Mouse (Mus musculus): ENCODE measurements around the gene Myo1e. TPM values are rescaled to one million over a fixed set of nuclear protein-coding genes. Genes with fewer than 3 reads are reported as not detected.

The Myo1e gene
- total and polyA plus RNA-seq, 2 experiments: 11.2 to 25.1 TPM

GRCm38 (mm10) chr9:70331727-70332335 is 124.7 kb downstream of the Myo1e start:
- peaks cover 46% of the 10 kb centered on the region for H3K36me3 ChIP-seq (ENCODE audit: control insufficient read depth, insufficient read depth, low read length)
- no peak overlapping the region for H3K9ac ChIP-seq (ENCODE audit: low read depth, low read length)
- H3K4me3 ChIP-seq (ENCODE audit: insufficient read depth, low read depth, low read length): no peak overlapping the region
- TF ChIP-seq POLR2A (IDR thresholded peaks at IDR 0.05; ENCODE audit: extremely low read depth, insufficient read depth, low read length): no peak
- no peak for TF ChIP-seq CTCF (IDR thresholded peaks at IDR 0.05; ENCODE audit: low read depth, low read length)
- H3K27ac ChIP-seq (replicated peaks; ENCODE audit: insufficient read depth, low read depth, low read length): no peak overlapping the region
- 88% methylated on average over 11 of the region's 11 CpGs for WGBS
- H3K27me3 ChIP-seq (ENCODE audit: control insufficient read depth, insufficient read depth, low read length): no peaks in the 10 kb centered on the region
- no peaks in the 10 kb centered on the region for H3K79me2 ChIP-seq (ENCODE audit: control insufficient read depth, insufficient read depth, low read length)
- H3K4me1 ChIP-seq (ENCODE audit: control insufficient read depth, insufficient read depth, low read length): no peaks in the 10 kb centered on the region
- peak; percentile 26 for DNase-seq (ENCODE audit: extremely low read depth, low read depth, low spot score)

GRCm38 (mm10) chr9:70338391-70338790 is 131.2 kb downstream of the Myo1e start:
- H3K36me3 ChIP-seq (ENCODE audit: control insufficient read depth, insufficient read depth, low read length): peaks cover 73% of the 10 kb centered on the region
- H3K4me3 ChIP-seq (ENCODE audit: insufficient read depth, low read depth, low read length): no peak overlapping the region
- no peak for TF ChIP-seq POLR2A (IDR thresholded peaks at IDR 0.05; ENCODE audit: extremely low read depth, insufficient read depth, low read length)
- TF ChIP-seq CTCF (IDR thresholded peaks at IDR 0.05; ENCODE audit: low read depth, low read length): no peak
- no peaks in the 10 kb centered on the region for H3K27me3 ChIP-seq (ENCODE audit: control insufficient read depth, insufficient read depth, low read length)
- H3K79me2 ChIP-seq (ENCODE audit: control insufficient read depth, insufficient read depth, low read length): no peaks in the 10 kb centered on the region
- no peaks in the 10 kb centered on the region for H3K4me1 ChIP-seq (ENCODE audit: control insufficient read depth, insufficient read depth, low read length)
- no peak overlapping the region for H3K9ac ChIP-seq (ENCODE audit: low read depth, low read length)
- H3K27ac ChIP-seq (replicated peaks; ENCODE audit: insufficient read depth, low read depth, low read length): no peak overlapping the region
- WGBS: 97% methylated on average over 7 of the region's 7 CpGs
- DNase-seq (ENCODE audit: extremely low read depth, low read depth, low spot score): no peak

GRCm38 (mm10) chr9:70338894-70339293 is 131.7 kb downstream of the Myo1e start:
- no peak overlapping the region for H3K4me3 ChIP-seq (ENCODE audit: insufficient read depth, low read depth, low read length)
- H3K4me1 ChIP-seq (ENCODE audit: control insufficient read depth, insufficient read depth, low read length): no peaks in the 10 kb centered on the region
- no peak overlapping the region for H3K27ac ChIP-seq (replicated peaks; ENCODE audit: insufficient read depth, low read depth, low read length)
- H3K27me3 ChIP-seq (ENCODE audit: control insufficient read depth, insufficient read depth, low read length): no peaks in the 10 kb centered on the region
- peaks cover 73% of the 10 kb centered on the region for H3K36me3 ChIP-seq (ENCODE audit: control insufficient read depth, insufficient read depth, low read length)
- H3K79me2 ChIP-seq (ENCODE audit: control insufficient read depth, insufficient read depth, low read length): no peaks in the 10 kb centered on the region
- no peak for TF ChIP-seq POLR2A (IDR thresholded peaks at IDR 0.05; ENCODE audit: extremely low read depth, insufficient read depth, low read length)
- no peak for TF ChIP-seq CTCF (IDR thresholded peaks at IDR 0.05; ENCODE audit: low read depth, low read length)
- DNase-seq (ENCODE audit: extremely low read depth, low read depth, low spot score): no peak
- no peak overlapping the region for H3K9ac ChIP-seq (ENCODE audit: low read depth, low read length)

GRCm38 (mm10) chr9:70349274-70349673 is 142.1 kb downstream of the Myo1e start:
- 91% methylated on average over 2 of the region's 2 CpGs for WGBS

GRCm38 (mm10) chr9:70351570-70352277 is 144.6 kb downstream of the Myo1e start:
- H3K9ac ChIP-seq (ENCODE audit: low read depth, low read length): no peak overlapping the region
- TF ChIP-seq CTCF (IDR thresholded peaks at IDR 0.05; ENCODE audit: low read depth, low read length): no peak
- H3K36me3 ChIP-seq (ENCODE audit: control insufficient read depth, insufficient read depth, low read length): peaks cover 36% of the 10 kb centered on the region
- DNase-seq (ENCODE audit: extremely low read depth, low read depth, low spot score): no peak
- 77% methylated on average over 8 of the region's 8 CpGs for WGBS
- H3K79me2 ChIP-seq (ENCODE audit: control insufficient read depth, insufficient read depth, low read length): no peaks in the 10 kb centered on the region
- no peak overlapping the region for H3K4me3 ChIP-seq (ENCODE audit: insufficient read depth, low read depth, low read length)
- no peaks in the 10 kb centered on the region for H3K27me3 ChIP-seq (ENCODE audit: control insufficient read depth, insufficient read depth, low read length)
- no peak overlapping the region for H3K27ac ChIP-seq (replicated peaks; ENCODE audit: insufficient read depth, low read depth, low read length)
- H3K4me1 ChIP-seq (ENCODE audit: control insufficient read depth, insufficient read depth, low read length): no peaks in the 10 kb centered on the region

More at GRCm38 (mm10) chr9:70349274-70349673, 142.1 kb downstream of the Myo1e start:
- Histone ChIP-seq H3K27me3 (ENCODE audit: control insufficient read depth, insufficient read depth, low read length) (no peaks in the 10 kb centered on the region), H3K27ac (replicated peaks; ENCODE audit: insufficient read depth, low read depth, low read length) (no peak overlapping the region), H3K4me3 (ENCODE audit: insufficient read depth, low read depth, low read length) (no peak overlapping the region), H3K79me2 (ENCODE audit: control insufficient read depth, insufficient read depth, low read length) (no peaks in the 10 kb centered on the region), H3K36me3 (ENCODE audit: control insufficient read depth, insufficient read depth, low read length) (peaks cover 53% of the 10 kb centered on the region), H3K9ac (ENCODE audit: low read depth, low read length) (no peak overlapping the region), H3K4me1 (ENCODE audit: control insufficient read depth, insufficient read depth, low read length) (no peaks in the 10 kb centered on the region)
- DNase-seq (ENCODE audit: extremely low read depth, low read depth, low spot score): no peak
- TF ChIP-seq POLR2A (IDR thresholded peaks at IDR 0.05; ENCODE audit: extremely low read depth, insufficient read depth, low read length): no peak

- H3K36me3 ChIP-seq (ENCODE audit: control insufficient read depth, insufficient read depth, low read length): peaks cover 24% of the 10 kb centered on the region
- no peak overlapping the region for H3K4me3 ChIP-seq (ENCODE audit: insufficient read depth, low read depth, low read length)
- no peaks in the 10 kb centered on the region for H3K79me2 ChIP-seq (ENCODE audit: control insufficient read depth, insufficient read depth, low read length)
- 84% methylated on average over 8 of the region's 8 CpGs for WGBS
- no peak overlapping the region for H3K9ac ChIP-seq (ENCODE audit: low read depth, low read length)
- no peak for TF ChIP-seq POLR2A (IDR thresholded peaks at IDR 0.05; ENCODE audit: extremely low read depth, insufficient read depth, low read length)
- TF ChIP-seq CTCF (IDR thresholded peaks at IDR 0.05; ENCODE audit: low read depth, low read length): no peak
- H3K27ac ChIP-seq (replicated peaks; ENCODE audit: insufficient read depth, low read depth, low read length): no peak overlapping the region
- H3K27me3 ChIP-seq (ENCODE audit: control insufficient read depth, insufficient read depth, low read length): no peaks in the 10 kb centered on the region
- DNase-seq (ENCODE audit: extremely low read depth, low read depth, low spot score): no peak
- H3K4me1 ChIP-seq (ENCODE audit: control insufficient read depth, insufficient read depth, low read length): no peaks in the 10 kb centered on the region
Measured at GRCm38 (mm10) chr9:70356254-70356653, 149.1 kb downstream of the Myo1e start.
